Mouse (Mus musculus) natural killer cell, adult 2 months (primary cell): ENCODE measurements at regions not wholly inside any gene's neighbourhood (a gene's known extent, or its start where the extent isn't known, plus 50 kb on each side); places are given as distances from the start of the nearest gene placed in this dataset.
A peak's percentile ranks its signal among the peaks of the same experiment; 100 is the strongest.

ENCODE experiments used
- DNase-seq, 2 experiments: peaks; one replicate each; pipeline ENCODE4 v3.0.0; 2022; ENCODE audit warnings: low spot score in 2 of 2

DNA sequence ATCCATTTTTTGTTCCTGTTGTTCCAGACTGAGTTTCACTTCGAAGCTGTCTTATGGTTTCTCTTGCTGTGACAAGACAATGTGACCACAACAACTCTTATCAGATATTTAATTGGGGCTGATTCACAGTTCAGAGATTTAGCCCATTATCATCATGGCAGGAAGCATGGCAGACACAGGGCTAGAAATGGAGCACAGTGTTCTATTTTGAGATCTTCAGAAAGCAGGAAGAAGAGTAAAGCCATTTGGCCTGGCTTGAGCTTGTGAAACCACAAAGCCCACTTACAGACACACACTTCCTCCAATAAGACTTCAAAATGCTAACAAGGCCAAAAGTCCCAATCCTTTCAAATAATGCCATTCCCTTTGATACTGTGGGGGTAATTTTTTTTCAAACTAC, 670.4 kb upstream of the Cdh12 start:
- no peak for DNase-seq

DNA sequence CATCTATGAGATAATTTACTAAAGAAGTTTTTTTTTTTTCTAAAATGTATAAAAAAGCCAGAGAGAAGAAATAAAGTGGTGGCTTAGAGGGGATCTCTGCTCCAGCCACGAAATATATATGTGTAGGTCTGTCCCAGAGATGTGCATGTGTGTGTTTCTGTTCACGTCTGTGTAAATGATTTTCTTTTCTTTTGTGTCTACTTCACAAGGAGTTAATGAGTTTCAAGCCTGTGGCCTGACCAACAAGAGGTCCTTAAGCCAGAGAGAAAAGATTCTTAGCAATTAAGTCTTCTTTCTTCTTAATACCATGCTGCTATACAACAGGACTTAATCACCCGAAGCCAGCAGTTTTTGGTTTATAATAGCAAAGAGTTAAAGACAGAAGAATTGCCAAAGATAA, 665.2 kb upstream of the Cdh12 start:
- DNase-seq: no peak

DNA sequence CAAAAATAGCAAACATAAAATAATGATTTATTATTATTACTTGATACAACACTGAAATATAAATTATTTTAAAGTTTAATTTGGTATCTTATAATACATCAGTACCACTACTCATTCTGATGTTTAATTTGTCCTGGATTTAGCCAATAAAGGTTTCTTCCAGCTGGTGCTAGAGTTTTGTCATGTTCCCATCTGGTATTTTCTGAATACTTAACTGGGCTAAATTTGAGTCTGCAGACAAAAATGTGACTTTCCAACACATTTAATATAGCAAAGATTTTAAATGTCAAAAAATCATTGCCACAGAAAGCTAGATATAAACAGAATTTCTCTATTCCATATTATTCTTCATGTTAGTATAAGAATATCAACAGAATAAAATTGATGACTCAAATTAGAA, 642.1 kb upstream of the Cdh12 start:
- no peak for DNase-seq

DNA sequence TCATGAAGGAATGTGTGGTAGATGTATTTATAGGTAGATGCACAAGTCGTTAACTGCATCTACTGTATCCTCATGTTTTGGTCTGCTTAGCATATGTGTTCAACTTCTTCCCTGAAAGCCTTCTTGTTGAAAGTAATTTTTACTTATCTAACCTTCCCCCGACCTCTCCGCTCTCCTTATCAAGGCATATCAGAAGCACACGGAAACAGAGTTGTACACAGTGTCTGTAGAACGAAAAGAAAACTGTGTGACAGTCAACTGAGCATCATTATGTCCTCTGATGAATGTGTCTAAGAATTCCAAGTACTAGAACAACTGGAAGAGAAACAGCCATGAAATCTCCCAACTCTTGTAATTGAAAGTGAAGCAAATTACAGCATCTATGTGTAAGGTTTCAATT, 635.4 kb upstream of the Cdh12 start:
- no peak for DNase-seq

DNA sequence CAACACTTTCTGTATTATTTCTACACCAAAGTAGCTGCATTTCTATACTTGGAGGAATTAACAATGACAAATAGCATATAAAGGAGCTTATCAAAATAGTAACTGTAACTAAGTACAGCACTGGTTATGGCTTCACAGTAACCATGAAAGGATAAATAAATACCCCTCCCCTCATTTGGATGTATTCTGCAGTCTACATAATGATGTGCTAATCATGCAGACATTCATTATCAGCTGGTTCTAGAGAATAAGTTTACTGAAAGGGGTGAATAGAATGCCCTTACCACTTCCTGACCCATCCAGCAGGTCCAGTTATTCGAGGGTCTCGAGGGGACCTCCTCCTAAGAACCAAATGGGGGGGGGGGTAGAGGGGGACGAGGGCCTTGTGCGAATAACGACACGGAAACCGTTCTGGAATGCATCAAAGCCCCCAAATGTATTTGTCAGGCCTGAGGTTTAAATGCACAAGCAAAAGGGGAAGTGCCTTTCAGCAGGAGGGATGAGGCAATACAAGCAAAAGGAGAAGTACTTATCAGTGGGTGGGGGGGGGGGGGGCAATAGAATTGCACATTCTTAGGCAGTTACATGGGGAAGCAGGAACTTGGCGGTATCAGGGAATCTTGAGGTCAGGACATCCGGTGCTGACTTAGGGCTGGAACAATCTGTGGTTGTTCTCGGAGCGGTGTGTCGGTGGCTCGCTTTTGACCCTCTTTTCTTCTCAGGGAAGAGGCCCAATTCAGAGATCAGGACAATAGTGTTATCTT, 592.0 kb upstream of the Cdh12 start:
- peak; percentile 13 to 17 for DNase-seq

DNA sequence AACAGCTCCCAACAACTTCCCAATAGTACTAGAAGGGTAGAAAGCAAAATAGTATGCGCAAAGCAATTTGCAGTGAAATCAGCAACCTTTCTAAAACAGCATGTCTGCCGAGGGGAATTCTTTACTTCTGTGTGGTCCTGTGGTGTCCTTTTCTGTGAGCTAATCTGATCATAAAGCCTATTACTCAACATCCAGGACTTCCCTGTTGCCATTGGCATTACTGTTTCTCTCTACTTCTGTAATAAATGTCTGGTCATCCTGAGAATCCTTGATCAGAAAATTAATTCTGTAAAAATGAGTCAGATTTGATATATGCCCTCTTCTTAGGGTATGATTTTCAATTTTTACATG, 591.4 kb upstream of the Cdh12 start:
- no peak for DNase-seq

DNA sequence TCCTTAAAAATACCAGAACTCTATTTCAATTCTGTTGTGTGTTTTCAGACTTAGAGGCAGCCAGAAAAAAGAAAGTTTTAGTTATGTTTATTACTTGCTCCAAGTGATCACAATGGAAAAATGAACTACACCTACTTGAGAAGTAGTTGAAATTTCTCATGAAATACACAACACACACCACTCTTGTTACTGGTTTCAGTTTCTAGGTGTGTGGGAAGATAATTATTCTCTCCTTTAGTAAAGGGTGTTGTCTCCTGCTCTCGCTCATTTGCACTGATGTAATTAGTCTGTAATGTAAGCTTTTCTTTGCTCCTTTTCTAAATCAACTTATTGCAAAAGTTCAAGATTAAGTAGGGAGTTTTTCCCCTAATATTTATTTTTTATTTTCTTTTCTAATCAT, 590.4 kb upstream of the Cdh12 start:
- DNase-seq: no peak

DNA sequence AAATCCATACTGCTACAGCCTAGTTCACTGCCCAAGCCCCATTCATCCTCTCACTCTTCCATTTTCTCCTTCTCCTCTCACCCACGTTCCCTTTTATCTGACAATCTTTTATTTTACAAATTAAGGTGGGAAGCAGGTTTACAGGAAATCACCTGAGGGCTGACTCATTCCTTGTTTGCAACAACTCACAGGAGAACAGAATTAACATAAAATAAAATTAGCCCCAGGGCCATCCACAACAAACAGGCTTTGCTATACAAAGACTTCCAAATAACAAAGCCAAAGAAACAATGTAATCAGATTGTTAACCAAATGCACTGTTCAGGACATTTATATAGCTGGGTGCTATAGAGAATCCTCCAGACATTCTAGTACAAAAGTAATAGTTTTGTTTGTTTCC, 585.1 kb upstream of the Cdh12 start:
- no peak for DNase-seq

DNA sequence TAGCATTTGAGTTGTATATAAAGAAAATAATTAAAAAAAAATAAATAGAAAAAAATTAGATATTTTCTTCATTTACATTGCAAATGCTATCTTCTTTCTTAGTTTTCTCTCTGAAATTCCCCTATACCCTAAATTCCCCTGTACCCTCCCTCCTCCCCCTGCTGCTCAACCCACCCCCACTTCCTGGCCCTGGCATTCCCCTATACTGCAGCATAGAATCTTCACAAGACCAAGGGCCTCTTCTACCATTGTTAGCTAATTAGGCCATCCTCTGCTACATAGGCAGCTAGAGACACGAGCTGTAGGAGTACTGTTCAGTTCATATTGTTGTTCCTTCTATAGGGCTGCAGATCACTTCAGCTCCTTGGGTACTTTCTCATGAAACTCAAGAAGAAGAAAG, 582.5 kb upstream of the Cdh12 start:
- no peak for DNase-seq

DNA sequence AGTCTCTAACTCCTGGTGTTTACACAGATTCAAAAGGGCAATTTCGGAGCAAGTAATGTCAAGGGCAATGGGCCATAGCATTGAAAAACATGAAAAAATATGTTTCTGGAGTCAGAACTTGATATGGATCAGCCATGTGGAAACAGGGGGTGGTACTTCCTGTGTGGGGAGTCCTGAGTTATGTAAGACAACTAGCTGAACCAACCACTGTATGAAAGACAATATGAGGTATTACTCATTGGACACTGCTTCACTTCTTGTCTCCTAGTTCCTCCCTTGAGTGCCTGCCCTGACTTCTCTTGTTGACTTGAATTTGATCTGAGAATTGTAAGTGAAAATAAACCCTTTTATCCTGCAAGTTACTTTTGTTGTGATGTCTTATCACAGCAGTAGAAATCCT, 580.0 kb upstream of the Cdh12 start:
- DNase-seq: no peak

DNA sequence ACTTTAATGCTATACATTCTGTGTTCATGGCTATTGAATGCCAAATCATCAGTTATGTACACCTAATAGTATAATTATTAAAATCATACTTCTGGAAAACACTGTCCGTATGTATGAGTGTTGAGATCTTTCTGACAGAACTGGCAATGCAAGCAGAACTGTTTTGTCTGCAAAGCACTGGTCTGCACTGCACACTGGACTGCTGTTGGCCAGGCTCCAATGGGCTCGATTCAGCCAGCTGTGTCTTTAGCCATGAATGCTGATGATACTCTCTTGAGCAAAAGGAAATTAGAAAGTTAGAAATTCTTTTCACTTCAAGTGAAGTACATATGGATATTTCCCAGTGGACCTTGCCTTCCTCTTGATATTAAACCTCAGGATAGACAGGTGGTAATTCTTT, 576.5 kb upstream of the Cdh12 start:
- DNase-seq: no peak
